Mouse (Mus musculus): Measurements from ENCODE around the gene Tspan14.

GRCm38 (mm10) chr14:40864811-40865514 lies 101.6 kb downstream of the Tspan14 start:
- TF ChIP-seq CTCF (IDR thresholded peaks at IDR 0.05; ENCODE audit: borderline replicate concordance, control insufficient read depth, extremely low read depth, insufficient read depth, low read length, poor library complexity) (no peak), POLR2A (IDR thresholded peaks at IDR 0.05; ENCODE audit: control insufficient read depth, extremely low read depth, insufficient read depth, low read length, poor library complexity) (no peak)
